Mouse (Mus musculus): ENCODE measurements around the gene Dhx9. TPM values are rescaled to one million over a fixed set of nuclear protein-coding genes. Genes with fewer than 3 reads are reported as not detected.
"Not testable (repeated sequence)": the region's sequence is repeated elsewhere in the genome, so short reads cannot be mapped to it uniquely, and the experiment has no call there.

The Dhx9 gene
- polyA plus RNA-seq, 1 experiment from 2014 or later: 27.0 TPM

- H3K4me3 ChIP-seq (replicated peaks): no peak overlapping the region
- ATAC-seq (ENCODE audit: low FRiP score): no peak
- WGBS: 65% methylated on average over 5 of the region's 5 CpGs
Measured at GRCm38 (mm10) chr1:153501644-153502321, 14.3 kb upstream of the Dhx9 start.

GRCm38 (mm10) chr1:153500030-153500429, 12.6 kb upstream of the Dhx9 start:
- H3K9me3 ChIP-seq (replicated peaks): no peaks in the 10 kb centered on the region
- H3K27me3 ChIP-seq (replicated peaks): no peaks in the 10 kb centered on the region
- no peak overlapping the region for H3K4me3 ChIP-seq (replicated peaks)
- H3K4me2 ChIP-seq: no peak overlapping the region
- H3K27ac ChIP-seq (replicated peaks): no peak overlapping the region
- H3K4me1 ChIP-seq: no peaks in the 10 kb centered on the region
- no peaks in the 10 kb centered on the region for H3K36me3 ChIP-seq
- WGBS: 94% methylated on average over 9 of the region's 9 CpGs
- no peak overlapping the region for H3K9ac ChIP-seq (replicated peaks)
- no peak for ATAC-seq (ENCODE audit: low FRiP score)

More at GRCm38 (mm10) chr1:153501644-153502321, 14.3 kb upstream of the Dhx9 start:
- no peak overlapping the region for H3K9ac ChIP-seq (replicated peaks)
- no peaks in the 10 kb centered on the region for H3K36me3 ChIP-seq
- no peaks in the 10 kb centered on the region for H3K27me3 ChIP-seq (replicated peaks)
- no peaks in the 10 kb centered on the region for H3K9me3 ChIP-seq (replicated peaks)
- no peak overlapping the region for H3K27ac ChIP-seq (replicated peaks)
- no peak overlapping the region for H3K4me2 ChIP-seq
- H3K4me1 ChIP-seq: no peaks in the 10 kb centered on the region

- no peak for ATAC-seq (ENCODE audit: low FRiP score)
- 85% methylated on average over 3 of the region's 3 CpGs for WGBS
Measured at GRCm38 (mm10) chr1:153496030-153496429, 8.6 kb upstream of the Dhx9 start.

GRCm38 (mm10) chr1:153493931-153494330, 6.5 kb upstream of the Dhx9 start:
- Histone ChIP-seq H3K4me3 (replicated peaks) (no peak overlapping the region), H3K9ac (replicated peaks) (no peak overlapping the region), H3K27ac (replicated peaks) (no peak overlapping the region), H3K9me3 (replicated peaks) (no peaks in the 10 kb centered on the region), H3K36me3 (no peaks in the 10 kb centered on the region), H3K4me1 (no peaks in the 10 kb centered on the region), H3K27me3 (replicated peaks) (no peaks in the 10 kb centered on the region), H3K4me2 (no peak overlapping the region)
- ATAC-seq (ENCODE audit: low FRiP score): no peak
- 24% methylated on average over 6 of the region's 6 CpGs for WGBS

More at GRCm38 (mm10) chr1:153496030-153496429, 8.6 kb upstream of the Dhx9 start:
- Histone ChIP-seq H3K36me3 (no peaks in the 10 kb centered on the region), H3K4me3 (replicated peaks) (no peak overlapping the region), H3K9me3 (replicated peaks) (no peaks in the 10 kb centered on the region), H3K4me2 (no peak overlapping the region), H3K9ac (replicated peaks) (no peak overlapping the region), H3K27me3 (replicated peaks) (no peaks in the 10 kb centered on the region), H3K27ac (replicated peaks) (no peak overlapping the region), H3K4me1 (no peaks in the 10 kb centered on the region)

- Histone ChIP-seq H3K9me3 (replicated peaks) (no peaks in the 10 kb centered on the region), H3K4me2 (no peak overlapping the region), H3K27me3 (replicated peaks) (no peaks in the 10 kb centered on the region), H3K27ac (replicated peaks) (no peak overlapping the region), H3K9ac (replicated peaks) (no peak overlapping the region), H3K4me1 (no peaks in the 10 kb centered on the region), H3K36me3 (no peaks in the 10 kb centered on the region), H3K4me3 (replicated peaks) (no peak overlapping the region)
- WGBS: 25% methylated on average over 4 of the region's 4 CpGs
- ATAC-seq (ENCODE audit: low FRiP score): no peak
Measured at GRCm38 (mm10) chr1:153493338-153493737, 5.9 kb upstream of the Dhx9 start.

- Histone ChIP-seq H3K4me1 (0 out of 2 replicates have a peak, but pooled peaks cover 5% of the 10 kb centered on the region), H3K36me3 (no peaks in the 10 kb centered on the region), H3K27ac (replicated peaks) (no peak overlapping the region), H3K9me3 (replicated peaks) (no peaks in the 10 kb centered on the region), H3K4me2 (no peak overlapping the region), H3K4me3 (replicated peaks) (no peak overlapping the region), H3K9ac (replicated peaks) (no peak overlapping the region), H3K27me3 (replicated peaks) (no peaks in the 10 kb centered on the region)
- 97% methylated on average over 1 of the region's 1 CpGs for WGBS
- no peak for ATAC-seq (ENCODE audit: low FRiP score)
Measured at GRCm38 (mm10) chr1:153491822-153492221, 4.4 kb upstream of the Dhx9 start.

- H3K9me3 ChIP-seq (replicated peaks): no peaks in the 10 kb centered on the region
- WGBS: 89% methylated on average over 2 of the region's 2 CpGs
- H3K4me2 ChIP-seq: no peak overlapping the region
- no peak overlapping the region for H3K9ac ChIP-seq (replicated peaks)
- no peak overlapping the region for H3K27ac ChIP-seq (replicated peaks)
- H3K27me3 ChIP-seq (replicated peaks): no peaks in the 10 kb centered on the region
- peaks cover 5% of the 10 kb centered on the region; the same call in 1 of the 2 replicates for H3K4me1 ChIP-seq
- ATAC-seq (ENCODE audit: low FRiP score): no peak
- no peaks in the 10 kb centered on the region for H3K36me3 ChIP-seq
- H3K4me3 ChIP-seq (replicated peaks): no peak overlapping the region
Measured at GRCm38 (mm10) chr1:153491345-153491744, 3.9 kb upstream of the Dhx9 start.

- ATAC-seq (ENCODE audit: low FRiP score): no peak
- peaks cover 17% of the 10 kb centered on the region for H3K4me1 ChIP-seq
- H3K9ac ChIP-seq (replicated peaks): no peak overlapping the region
- H3K36me3 ChIP-seq: no peaks in the 10 kb centered on the region
- no peaks in the 10 kb centered on the region for H3K27me3 ChIP-seq (replicated peaks)
- no peaks in the 10 kb centered on the region for H3K9me3 ChIP-seq (replicated peaks)
- no peak overlapping the region for H3K27ac ChIP-seq (replicated peaks)
- WGBS: 89% methylated on average over 4 of the region's 4 CpGs
- H3K4me3 ChIP-seq (replicated peaks): no peak overlapping the region
- no peak overlapping the region for H3K4me2 ChIP-seq
Measured at GRCm38 (mm10) chr1:153489963-153490362, 2.5 kb upstream of the Dhx9 start.

- Histone ChIP-seq H3K9ac (replicated peaks) (no peak overlapping the region), H3K4me2 (no peak overlapping the region), H3K27ac (replicated peaks) (no peak overlapping the region), H3K36me3 (no peaks in the 10 kb centered on the region), H3K9me3 (replicated peaks) (no peaks in the 10 kb centered on the region), H3K27me3 (replicated peaks) (no peaks in the 10 kb centered on the region), H3K4me1 (peaks cover 21% of the 10 kb centered on the region), H3K4me3 (replicated peaks) (no peak overlapping the region)
- no peak for ATAC-seq (ENCODE audit: low FRiP score)
- WGBS: 61% methylated on average over 2 of the region's 2 CpGs
Measured at GRCm38 (mm10) chr1:153489540-153489939, 2.1 kb upstream of the Dhx9 start.

- Histone ChIP-seq H3K4me2 (no peak overlapping the region), H3K9ac (replicated peaks) (no peak overlapping the region), H3K4me3 (replicated peaks) (no peak overlapping the region), H3K27ac (replicated peaks) (no peak overlapping the region), H3K27me3 (replicated peaks) (no peaks in the 10 kb centered on the region), H3K4me1 (peaks cover 25% of the 10 kb centered on the region), H3K9me3 (replicated peaks) (no peaks in the 10 kb centered on the region), H3K36me3 (no peaks in the 10 kb centered on the region)
- WGBS: 48% methylated on average over 7 of the region's 7 CpGs
- ATAC-seq (ENCODE audit: low FRiP score): no peak
Measured at GRCm38 (mm10) chr1:153489132-153489531, 1.7 kb upstream of the Dhx9 start.

GRCm38 (mm10) chr1:153486767-153487499, 527 bp downstream of the Dhx9 start:
- peak overlapping the region; percentile 96 for H3K9ac ChIP-seq (replicated peaks)
- peak overlapping the region; percentile 92 for H3K27ac ChIP-seq (replicated peaks)
- under 1% methylated on average over 63 of the region's 64 CpGs for WGBS
- H3K36me3 ChIP-seq: peaks cover 3% of the 10 kb centered on the region; the same call in 1 of the 2 replicates
- H3K4me2 ChIP-seq: peak overlapping the region; percentile 88
- no peaks in the 10 kb centered on the region for H3K9me3 ChIP-seq (replicated peaks)
- no peaks in the 10 kb centered on the region for H3K27me3 ChIP-seq (replicated peaks)
- ATAC-seq (ENCODE audit: low FRiP score): peak; percentile 85
- peaks cover 32% of the 10 kb centered on the region for H3K4me1 ChIP-seq
- peak overlapping the region; percentile 100 for H3K4me3 ChIP-seq (replicated peaks)

- not testable (repeated sequence) for H3K36me3 ChIP-seq; H3K9me3 ChIP-seq (replicated peaks); H3K27me3 ChIP-seq (replicated peaks); H3K27ac ChIP-seq (replicated peaks); ATAC-seq (ENCODE audit: low FRiP score)
- Histone ChIP-seq H3K4me3 (replicated peaks) (peak overlapping the region; percentile 100), H3K4me1 (peaks cover 32% of the 10 kb centered on the region), H3K9ac (replicated peaks) (peak overlapping the region; percentile 96), H3K4me2 (peak overlapping the region; percentile 88)
- WGBS: 10% methylated on average over 6 of the region's 6 CpGs
Measured at GRCm38 (mm10) chr1:153486120-153486519, 1.3 kb downstream of the Dhx9 start.
